Mouse (Mus musculus): ENCODE measurements around the gene Bud13. TPM values are rescaled to one million over a fixed set of nuclear protein-coding genes. Genes with fewer than 3 reads are reported as not detected.
"Not testable (repeated sequence)": the region's sequence is repeated elsewhere in the genome, so short reads cannot be mapped to it uniquely, and the experiment has no call there.

The Bud13 gene
- polyA plus RNA-seq, 1 experiment from 2014 or later, result 11.5 TPM

DNA sequence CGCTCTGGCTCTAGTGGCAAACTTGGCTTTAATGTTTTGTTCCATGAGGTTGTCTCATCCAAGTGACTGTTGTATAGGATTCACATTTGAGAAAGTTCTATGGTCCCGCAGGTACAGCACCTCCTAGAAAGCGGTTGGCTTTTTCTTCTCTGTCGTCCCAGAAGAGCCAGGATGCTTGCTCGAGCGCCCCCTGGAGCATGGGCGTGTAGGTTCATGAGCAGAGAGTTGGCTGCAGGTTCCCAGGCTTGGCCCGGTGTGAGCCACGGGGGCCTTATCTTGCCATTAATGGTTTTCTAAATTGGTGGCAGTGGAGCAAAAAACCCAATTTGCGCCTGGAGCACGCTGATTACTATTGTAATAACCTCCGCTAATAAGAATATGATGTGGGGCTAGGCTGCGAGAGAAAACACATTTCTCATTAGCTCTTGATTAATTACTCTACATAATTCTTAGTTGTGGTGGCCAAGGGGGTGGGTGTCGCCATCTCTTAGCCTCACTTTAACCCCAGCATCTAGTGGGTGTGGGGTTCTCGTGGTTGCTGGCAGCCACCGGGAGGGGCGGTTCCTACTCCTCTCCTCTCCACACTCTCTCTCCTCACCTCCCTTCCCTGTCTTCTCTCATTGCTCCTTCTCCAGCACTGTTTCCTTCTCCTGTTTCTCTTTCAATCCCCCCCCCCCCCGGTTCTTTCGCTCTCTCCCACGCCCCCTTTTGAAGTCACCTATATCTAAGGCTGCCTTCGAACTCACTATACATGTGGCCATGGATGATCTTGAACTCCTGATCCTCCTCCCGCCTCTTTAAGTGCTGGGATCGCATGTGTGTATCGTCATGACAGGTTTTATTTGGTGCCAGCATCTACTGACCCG lies 45.1 kb downstream of the Bud13 start:
- Histone ChIP-seq H3K4me2 (peak overlapping the region; percentile 77), H3K9ac (peak overlapping the region; percentile 59; the same call in 1 of the 2 replicates), H3K4me1 (replicated peaks) (peaks cover 12% of the 10 kb centered on the region), H3K4me3 (peak overlapping the region; percentile 43), H3K36me3 (no peaks in the 10 kb centered on the region), H3K27me3 (peaks cover 4% of the 10 kb centered on the region), H3K9me3 (replicated peaks) (no peaks in the 10 kb centered on the region), H3K27ac (no peak overlapping the region)
- ATAC-seq (replicated peaks; ENCODE audit: insufficient number of reproducible peaks, insufficient read depth, low FRiP score, low read depth), result no peak
- WGBS, result 69% methylated on average over 25 of the region's 25 CpGs

DNA sequence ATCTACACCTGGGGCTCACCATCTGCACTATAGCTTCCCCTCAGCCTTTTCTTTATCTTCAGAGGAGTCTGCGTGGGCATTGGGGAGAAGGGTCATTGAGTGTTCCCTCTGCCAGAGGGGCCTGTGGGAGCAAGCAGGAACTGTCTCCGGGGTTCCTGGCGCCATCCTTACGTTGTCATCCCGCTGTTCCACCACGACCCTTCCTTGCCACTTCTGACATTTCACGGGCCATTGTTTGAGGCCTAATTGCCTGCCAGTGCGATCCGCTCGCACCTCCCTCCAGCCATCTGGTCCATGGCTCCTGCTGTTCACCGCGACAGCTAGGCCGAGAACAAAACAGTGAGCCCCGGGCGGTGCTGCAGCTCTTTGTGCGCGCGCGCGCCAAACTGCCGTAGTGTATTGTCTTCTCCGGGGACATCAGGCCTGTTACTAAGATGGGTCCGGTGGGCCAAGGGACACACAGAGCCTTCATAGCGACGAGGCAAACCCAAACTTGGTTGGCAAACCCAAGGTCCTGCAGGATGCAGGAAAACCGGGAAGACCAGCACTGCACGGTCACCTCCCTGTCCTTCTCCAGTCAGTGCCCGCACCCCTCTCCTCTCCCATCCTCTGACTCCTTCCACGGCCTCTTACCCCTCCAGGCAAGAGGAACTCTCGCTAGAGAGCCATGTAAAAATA lies 45.9 kb downstream of the Bud13 start:
- peak overlapping the region; percentile 59 for H3K9ac ChIP-seq

DNA sequence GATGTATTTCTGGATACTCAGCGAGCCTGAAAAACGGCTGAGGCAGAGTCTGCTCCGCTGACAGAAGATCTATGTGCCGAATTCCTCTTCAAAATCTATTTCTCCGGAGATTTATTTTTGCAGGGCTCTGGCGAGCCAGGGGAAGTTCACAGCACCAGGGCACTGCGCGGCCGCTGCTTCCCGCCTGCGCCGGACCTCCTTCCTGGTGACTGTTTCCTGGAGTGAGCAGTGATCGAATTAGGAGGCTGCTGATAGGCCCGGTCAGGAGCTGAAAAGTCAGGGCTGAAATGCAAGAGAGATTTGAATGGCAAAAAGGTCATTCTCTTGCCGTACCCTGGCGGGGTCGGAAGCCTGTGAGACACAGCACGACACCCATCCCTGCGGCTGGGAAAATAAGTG lies 46.4 kb downstream of the Bud13 start:
- peak overlapping the region; percentile 43 for H3K4me3 ChIP-seq
- peak overlapping the region; percentile 59 for H3K9ac ChIP-seq
- 6% methylated on average over 19 of the region's 19 CpGs for WGBS
- H3K36me3 ChIP-seq, result no peaks in the 10 kb centered on the region
- ATAC-seq (replicated peaks; ENCODE audit: insufficient number of reproducible peaks, insufficient read depth, low FRiP score, low read depth), result peak; percentile 68; the same call in 1 of the 2 replicates
- H3K27me3 ChIP-seq, result peaks cover 5% of the 10 kb centered on the region
- H3K4me1 ChIP-seq (replicated peaks), result peaks cover 12% of the 10 kb centered on the region
- peak overlapping the region; percentile 77 for H3K4me2 ChIP-seq
- peak overlapping the region; percentile 53 for H3K27ac ChIP-seq
- H3K9me3 ChIP-seq (replicated peaks), result no peaks in the 10 kb centered on the region

More for the DNA sequence above, 45.9 kb downstream of the Bud13 start:
- H3K27ac ChIP-seq, result peak overlapping the region; percentile 53
- ATAC-seq (replicated peaks; ENCODE audit: insufficient number of reproducible peaks, insufficient read depth, low FRiP score, low read depth), result peak; percentile 59
- peaks cover 4% of the 10 kb centered on the region for H3K27me3 ChIP-seq
- 5% methylated on average over 30 of the region's 30 CpGs for WGBS
- H3K4me2 ChIP-seq, result peak overlapping the region; percentile 77
- no peaks in the 10 kb centered on the region for H3K9me3 ChIP-seq (replicated peaks)
- peaks cover 12% of the 10 kb centered on the region for H3K4me1 ChIP-seq (replicated peaks)
- H3K36me3 ChIP-seq, result no peaks in the 10 kb centered on the region
- H3K4me3 ChIP-seq, result peak overlapping the region; percentile 43

DNA sequence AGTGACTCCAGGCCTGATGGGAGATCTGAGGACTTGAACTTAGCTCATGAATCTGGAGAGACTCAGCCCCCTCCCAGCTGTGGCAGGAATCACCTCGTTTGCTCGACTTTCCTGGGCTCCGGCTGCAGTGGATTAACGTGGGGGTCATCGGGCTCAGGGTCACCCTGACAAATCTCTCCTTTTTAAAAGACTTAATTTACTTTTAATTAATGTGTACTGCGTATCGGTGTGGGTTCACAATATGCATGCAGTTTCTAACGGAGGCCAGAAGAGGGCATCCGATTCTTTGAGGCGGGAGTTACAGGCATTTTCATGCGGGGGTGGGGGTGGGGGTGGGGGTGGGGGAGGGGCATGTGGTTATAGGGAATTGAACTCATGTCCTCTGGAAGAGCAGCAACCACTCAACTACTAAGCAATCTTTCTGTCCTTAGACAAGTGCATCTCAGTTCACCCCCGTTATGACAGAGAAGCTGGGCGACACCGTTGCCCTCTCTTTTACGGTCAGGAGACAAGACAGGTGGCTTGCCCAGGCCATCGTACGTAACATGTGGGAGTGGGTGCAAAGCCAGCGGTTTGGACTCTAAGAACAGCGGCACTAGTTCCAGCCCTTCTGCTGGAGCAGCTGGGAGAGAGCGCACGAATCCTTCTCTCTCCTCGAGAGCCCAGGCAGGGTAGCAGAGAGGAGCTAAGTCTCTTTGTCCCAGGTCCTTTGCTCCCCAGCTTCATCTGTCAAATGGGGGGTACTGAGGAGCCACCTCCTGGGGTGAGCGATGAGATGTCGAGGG lies 47.2 kb downstream of the Bud13 start:
- Histone ChIP-seq H3K9me3 (replicated peaks) (no peaks in the 10 kb centered on the region), H3K27ac (no peak overlapping the region; the same call in 1 of the 2 replicates), H3K4me3 (no peak overlapping the region; the same call in 1 of the 2 replicates), H3K36me3 (no peaks in the 10 kb centered on the region), H3K9ac (no peak overlapping the region), H3K4me2 (peak overlapping the region; percentile 77), H3K4me1 (replicated peaks) (peaks cover 12% of the 10 kb centered on the region), H3K27me3 (peaks cover 11% of the 10 kb centered on the region)
- 23% methylated on average over 24 of the region's 24 CpGs for WGBS
- no peak for ATAC-seq (replicated peaks; ENCODE audit: insufficient number of reproducible peaks, insufficient read depth, low FRiP score, low read depth)

DNA sequence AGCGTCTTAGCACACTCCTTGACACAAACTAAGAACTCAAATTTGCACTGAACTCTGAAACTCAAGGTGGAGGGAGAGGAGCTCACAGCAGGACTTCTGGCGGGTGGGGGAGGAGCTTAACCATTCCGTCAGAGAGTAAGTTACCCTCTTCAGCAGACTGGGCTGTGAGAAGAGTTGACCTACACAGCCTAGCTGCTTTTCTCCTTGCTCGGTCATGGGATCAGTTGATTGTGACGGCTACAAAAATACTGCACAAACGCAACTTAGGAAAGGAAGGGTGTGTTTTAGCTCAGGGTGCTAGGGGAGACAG lies 47.7 kb downstream of the Bud13 start:
- Histone ChIP-seq H3K4me3 (no peak overlapping the region), H3K9ac (no peak overlapping the region), H3K4me1 (replicated peaks) (peaks cover 12% of the 10 kb centered on the region), H3K27me3 (peaks cover 14% of the 10 kb centered on the region), H3K36me3 (no peaks in the 10 kb centered on the region), H3K9me3 (replicated peaks) (no peaks in the 10 kb centered on the region), H3K4me2 (no peak overlapping the region), H3K27ac (no peak overlapping the region)
- ATAC-seq (replicated peaks; ENCODE audit: insufficient number of reproducible peaks, insufficient read depth, low FRiP score, low read depth), result no peak
- WGBS, result 47% methylated on average over 6 of the region's 6 CpGs

DNA sequence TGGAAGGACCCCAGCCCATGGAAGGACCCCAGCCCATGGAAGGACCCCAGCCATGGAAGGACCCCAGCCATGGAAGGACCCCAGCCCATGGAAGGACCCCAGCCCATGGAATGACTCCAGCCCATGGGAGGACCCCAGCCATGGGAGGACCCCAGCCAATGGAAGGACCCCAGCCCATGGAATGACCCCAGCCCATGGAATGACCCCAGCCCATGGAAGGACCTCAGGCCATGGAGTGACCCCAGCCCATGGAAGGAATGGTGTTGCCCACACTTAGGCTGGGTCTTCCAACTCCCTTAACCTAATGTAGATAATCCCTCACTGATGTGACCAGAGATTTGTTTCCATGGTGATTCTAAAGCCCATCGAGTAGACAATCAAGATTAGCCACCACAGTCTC lies 48.5 kb downstream of the Bud13 start:
- Histone ChIP-seq H3K36me3 (no peaks in the 10 kb centered on the region), H3K4me2 (no peak overlapping the region), H3K4me1 (replicated peaks) (peaks cover 12% of the 10 kb centered on the region), H3K27me3 (peaks cover 13% of the 10 kb centered on the region), H3K4me3 (no peak overlapping the region), H3K27ac (no peak overlapping the region), H3K9ac (no peak overlapping the region), H3K9me3 (replicated peaks) (no peaks in the 10 kb centered on the region)
- 87% methylated on average over 1 of the region's 1 CpGs for WGBS
- no peak for ATAC-seq (replicated peaks; ENCODE audit: insufficient number of reproducible peaks, insufficient read depth, low FRiP score, low read depth)

DNA sequence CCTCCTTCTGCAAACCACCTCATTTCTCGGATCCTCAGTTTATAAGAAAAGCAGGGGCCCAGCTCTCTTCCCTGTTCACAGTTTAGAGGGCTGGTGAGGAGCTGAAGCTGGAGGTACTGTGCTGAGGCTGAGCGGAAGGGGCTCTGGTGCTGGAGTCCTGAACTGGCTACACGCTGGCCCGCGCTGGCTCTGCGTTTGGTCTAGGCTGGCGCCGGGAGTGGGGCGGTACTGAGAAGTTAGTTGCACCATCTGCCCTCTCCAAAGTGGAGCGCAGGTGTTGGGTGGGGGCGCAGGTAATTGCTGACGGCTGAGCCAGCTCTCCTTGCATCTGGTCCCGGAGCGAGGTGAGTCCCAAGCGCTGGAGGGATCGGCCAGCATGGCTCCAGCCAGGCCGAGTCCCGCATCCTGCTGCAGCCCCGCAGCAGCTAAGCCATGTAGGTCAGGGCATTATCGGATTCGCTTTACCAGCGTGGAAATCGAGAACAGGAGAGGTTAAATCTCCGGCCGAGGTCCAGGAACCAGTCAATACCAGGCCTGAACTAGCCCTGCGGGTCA lies 51.7 kb downstream of the Bud13 start:
- Histone ChIP-seq H3K9me3 (replicated peaks) (no peaks in the 10 kb centered on the region), H3K9ac (no peak overlapping the region), H3K4me3 (no peak overlapping the region), H3K4me2 (no peak overlapping the region), H3K27ac (no peak overlapping the region), H3K27me3 (peaks cover 20% of the 10 kb centered on the region), H3K36me3 (no peaks in the 10 kb centered on the region), H3K4me1 (replicated peaks) (no peaks in the 10 kb centered on the region)
- ATAC-seq (replicated peaks; ENCODE audit: insufficient number of reproducible peaks, insufficient read depth, low FRiP score, low read depth), result no peak
- WGBS, result 35% methylated on average over 26 of the region's 26 CpGs

DNA sequence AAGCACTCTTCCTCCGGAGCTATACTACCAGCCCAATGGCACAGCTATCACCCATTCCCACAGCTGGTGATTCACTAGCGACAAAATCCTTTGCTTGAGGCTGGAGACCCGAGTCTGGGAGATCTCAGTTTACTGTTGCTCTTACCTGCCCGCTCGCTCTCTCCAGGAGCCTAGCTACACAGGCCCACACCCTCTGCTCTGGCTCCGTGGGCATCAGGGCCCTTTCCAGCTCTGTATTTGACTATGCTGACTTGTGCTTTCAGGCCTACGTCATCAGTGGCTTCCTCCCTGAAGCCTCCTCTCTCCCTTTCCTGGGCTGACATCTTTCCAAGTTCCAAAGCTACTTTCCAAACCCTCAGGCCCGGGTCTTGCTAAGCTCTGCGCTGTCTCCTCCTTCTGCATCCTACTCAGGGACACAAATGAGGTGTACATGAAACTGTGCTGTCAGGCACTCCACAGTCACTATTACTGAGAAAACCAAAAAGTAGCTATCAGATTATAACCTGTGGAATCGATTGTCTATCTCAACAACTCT lies 52.7 kb downstream of the Bud13 start:
- Histone ChIP-seq H3K4me1 (replicated peaks) (no peaks in the 10 kb centered on the region), H3K9me3 (replicated peaks) (no peaks in the 10 kb centered on the region), H3K4me3 (no peak overlapping the region), H3K9ac (no peak overlapping the region), H3K36me3 (no peaks in the 10 kb centered on the region), H3K27ac (no peak overlapping the region), H3K4me2 (no peak overlapping the region), H3K27me3 (peaks cover 20% of the 10 kb centered on the region)
- WGBS, result 67% methylated on average over 10 of the region's 10 CpGs
- no peak for ATAC-seq (replicated peaks; ENCODE audit: insufficient number of reproducible peaks, insufficient read depth, low FRiP score, low read depth)

DNA sequence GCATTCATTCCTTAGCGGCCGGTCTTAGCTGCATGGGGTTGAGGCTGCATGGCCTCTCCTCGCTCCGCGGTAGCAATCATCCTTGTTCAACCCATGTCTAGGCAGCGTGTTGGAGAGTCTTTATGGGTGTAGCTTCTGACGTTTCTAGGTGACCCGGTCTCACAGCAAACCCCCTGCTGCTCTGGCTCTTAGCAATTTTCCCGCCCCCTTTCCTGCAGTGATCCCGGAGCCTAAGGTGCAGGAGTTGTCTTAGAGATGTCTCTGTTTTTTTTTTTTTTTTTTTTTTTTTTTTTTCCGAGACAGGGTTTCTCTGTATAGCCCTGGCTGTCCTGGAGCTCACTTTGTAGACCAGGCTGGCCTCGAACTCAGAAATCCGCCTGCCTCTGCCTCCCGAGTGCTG lies 53.5 kb downstream of the Bud13 start:
- H3K27me3 ChIP-seq, result peaks cover 20% of the 10 kb centered on the region
- H3K4me2 ChIP-seq; H3K4me1 ChIP-seq (replicated peaks); H3K4me3 ChIP-seq; H3K27ac ChIP-seq; H3K36me3 ChIP-seq; H3K9me3 ChIP-seq (replicated peaks); ATAC-seq (replicated peaks; ENCODE audit: insufficient number of reproducible peaks, insufficient read depth, low FRiP score, low read depth); H3K9ac ChIP-seq: not testable (repeated sequence)
- 75% methylated on average over 13 of the region's 14 CpGs for WGBS

DNA sequence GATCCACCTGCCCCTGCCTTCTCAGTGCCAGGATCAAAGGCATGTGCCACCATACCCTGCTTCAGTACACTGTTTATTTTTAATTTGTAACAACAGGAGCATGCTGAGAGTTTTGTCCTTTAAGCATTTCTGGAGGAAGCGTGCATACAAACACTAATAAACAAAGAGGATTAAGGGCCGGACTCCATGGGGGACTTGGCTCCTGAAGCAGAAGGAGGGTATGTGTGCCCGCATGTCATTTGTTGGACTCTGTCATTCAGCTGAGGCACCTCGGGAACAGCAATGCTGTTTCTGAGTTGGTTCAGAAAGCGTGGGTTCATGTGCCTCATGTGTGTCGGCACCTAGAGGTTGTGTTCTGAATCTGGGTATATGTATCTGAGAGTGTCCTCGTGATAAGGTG lies 54.5 kb downstream of the Bud13 start:
- Histone ChIP-seq H3K9me3 (replicated peaks) (no peaks in the 10 kb centered on the region), H3K27me3 (peaks cover 20% of the 10 kb centered on the region), H3K4me3 (no peak overlapping the region), H3K36me3 (no peaks in the 10 kb centered on the region), H3K4me2 (no peak overlapping the region), H3K4me1 (replicated peaks) (no peaks in the 10 kb centered on the region), H3K27ac (no peak overlapping the region), H3K9ac (no peak overlapping the region)
- WGBS, result 62% methylated on average over 7 of the region's 7 CpGs
- ATAC-seq (replicated peaks; ENCODE audit: insufficient number of reproducible peaks, insufficient read depth, low FRiP score, low read depth), result no peak

DNA sequence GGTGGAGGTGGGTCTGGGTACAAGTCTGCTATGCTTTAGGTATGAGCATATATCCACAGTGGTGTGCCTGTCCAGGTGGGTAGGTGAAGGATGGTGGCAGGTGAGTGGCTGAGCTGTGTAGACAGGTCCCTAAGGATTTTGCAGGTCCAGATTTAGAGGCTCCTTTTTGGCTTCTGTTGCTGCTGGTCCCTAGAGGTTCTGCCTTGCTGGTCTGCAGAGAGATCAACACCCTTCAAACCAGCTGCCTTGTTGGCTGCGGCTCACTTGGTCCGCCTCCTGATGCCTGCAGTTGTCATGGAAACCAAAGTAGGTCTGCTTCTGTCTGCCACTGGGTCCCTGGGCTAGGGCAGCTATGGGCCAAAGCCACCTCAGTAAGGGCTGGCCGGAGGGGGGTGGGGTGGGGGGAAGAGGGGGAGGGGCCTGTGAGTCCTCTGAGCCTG lies 55.1 kb downstream of the Bud13 start:
- Histone ChIP-seq H3K27me3 (peaks cover 20% of the 10 kb centered on the region), H3K4me2 (no peak overlapping the region), H3K9ac (no peak overlapping the region), H3K4me3 (no peak overlapping the region), H3K4me1 (replicated peaks) (no peaks in the 10 kb centered on the region), H3K36me3 (no peaks in the 10 kb centered on the region), H3K27ac (no peak overlapping the region), H3K9me3 (replicated peaks) (no peaks in the 10 kb centered on the region)
- WGBS, result 19% methylated on average over 3 of the region's 3 CpGs
- no peak for ATAC-seq (replicated peaks; ENCODE audit: insufficient number of reproducible peaks, insufficient read depth, low FRiP score, low read depth)
